Mouse (Mus musculus) kidney, adult 2 months (tissue): ENCODE results near the gene Wasf3.

Experiments used
- CTCF ChIP-seq: fragments of 200-500 bp; conservative IDR thresholded peaks from 2 replicates; pipeline ENCODE4 v1.5.1; 2011; ENCODE audit warnings: low read depth, mild to moderate bottlenecking, control low read depth, low read length, moderate library complexity, mixed read lengths; ENCODE audit not compliant: insufficient read depth, insufficient read length
- POLR2A ChIP-seq: fragments of 200-500 bp; IDR thresholded peaks from one replicate; pipeline ENCODE4 v1.6.1; 2011; ENCODE audit warnings: low read depth, low read length, control low read depth

DNA sequence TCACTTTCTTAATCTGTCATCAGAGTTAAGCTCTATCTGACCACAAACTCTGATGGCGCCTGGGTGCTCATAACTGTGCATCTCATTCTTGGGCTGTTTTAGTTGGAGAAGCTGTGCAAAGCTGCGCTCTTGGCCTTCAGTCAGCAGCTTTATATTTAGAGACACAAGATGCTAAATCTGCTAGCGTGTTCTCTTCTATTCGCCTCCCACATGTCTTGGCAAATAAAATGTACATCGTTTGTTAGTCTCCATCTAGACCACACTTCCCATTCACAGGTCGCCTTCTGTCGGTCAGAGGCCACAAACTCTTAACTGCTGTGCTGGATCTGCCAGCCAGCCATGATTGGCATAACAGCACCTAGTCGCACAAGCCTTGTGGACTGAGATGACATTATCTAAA is 14.0 kb upstream of the Wasf3 start:
- TF ChIP-seq CTCF (no peak), POLR2A (no peak)
